21 mouse cellular contexts compared by ENCODE assay signal in genomic region chr6:98800040-98800439, GRCm38 (mm10).
DNase-seq lines count a peak whose midpoint lies in the region; ATAC-seq lines count a peak whose summit lies in the region.
"Had no signal": no experiment of that assay in that cellular context is flagged by ENCODE, and none has a peak within 500 bp of the region (broad histone marks: within the 10 kb centered on the region; RNA-seq: fewer than 3 reads in every experiment).

No protein-coding gene starts in this region.

- no peak overlapping the region for H3K4me2 ChIP-seq in kidney, embryonic 14.5 days (replicated peaks; ENCODE audit: low read depth, low read length)
- no peak overlapping the region for H3K4me2 ChIP-seq in embryonic facial prominence, embryonic 11.5 days (ENCODE audit: low read depth, low read length)
- H3K4me2 ChIP-seq: forebrain, embryonic 15.5 days had no signal

- no peak overlapping the region for H3K4me3 ChIP-seq in kidney, embryonic 14.5 days (ENCODE audit: low read length)
- no peak overlapping the region for H3K4me3 ChIP-seq in embryonic facial prominence, embryonic 11.5 days (ENCODE audit: low read depth, low read length)
- H3K4me3 ChIP-seq: forebrain, embryonic 15.5 days; heart, embryonic 10.5 days; left cerebral cortex, adult 2 months; midbrain, embryonic 10.5 days had no signal

- no peaks in the 10 kb centered on the region for H3K4me1 ChIP-seq in kidney, embryonic 14.5 days (ENCODE audit: control insufficient read depth, insufficient read depth, low read length)
- no peaks in the 10 kb centered on the region; the same call in 1 of the 2 replicates for H3K4me1 ChIP-seq in embryonic facial prominence, embryonic 11.5 days (ENCODE audit: control insufficient read depth, insufficient read depth, low read length)
- H3K4me1 ChIP-seq: midbrain, embryonic 10.5 days had no signal

- no peak overlapping the region for H3K27ac ChIP-seq in kidney, embryonic 14.5 days (ENCODE audit: low read depth, low read length)
- no peak overlapping the region for H3K27ac ChIP-seq in embryonic facial prominence, embryonic 11.5 days (replicated peaks; ENCODE audit: low read depth, low read length)
- H3K27ac ChIP-seq: forebrain, embryonic 15.5 days; heart, embryonic 10.5 days; hindbrain, postnatal 0 days; left cerebral cortex, adult 2 months; macrophage; midbrain, embryonic 10.5 days had no signal

- H3K9me3 ChIP-seq in kidney, embryonic 14.5 days (ENCODE audit: control insufficient read depth, low read length), result no peaks in the 10 kb centered on the region
- no peaks in the 10 kb centered on the region for H3K9me3 ChIP-seq in embryonic facial prominence, embryonic 11.5 days (replicated peaks; ENCODE audit: control insufficient read depth, low read length)
- H3K9me3 ChIP-seq: forebrain, embryonic 15.5 days; heart, embryonic 10.5 days; midbrain, embryonic 10.5 days had no signal

- H3K27me3 ChIP-seq in kidney, embryonic 14.5 days (ENCODE audit: control insufficient read depth, insufficient read depth, low read length), result no peaks in the 10 kb centered on the region
- H3K27me3 ChIP-seq in embryonic facial prominence, embryonic 11.5 days (ENCODE audit: control insufficient read depth, insufficient read depth, low read length), result no peaks in the 10 kb centered on the region
- H3K27me3 ChIP-seq: CH12.LX; forebrain, embryonic 15.5 days had no signal

- no peak for DNase-seq in kidney, postnatal 4 days
- DNase-seq in R1 (ENCODE audit: low read depth, low spot score), result peak; percentile 40
- DNase-seq in embryonic facial prominence, embryonic 11.5 days (ENCODE audit: low spot score), result peak; percentile 38
- DNase-seq in retina, postnatal 1 day, result peak; percentile 9
- no peak for DNase-seq in right cerebral cortex, postnatal 10 days (ENCODE audit: low spot score in 2 of 2)
- DNase-seq in cerebellum, adult 18-20 months, result no peak
- DNase-seq: adrenal gland, postnatal 14 days; B cell, adult 2 months; cerebellum, adult 9-11 months; gastrocnemius, postnatal 10 days; kidney, adult 11 months; left cerebral cortex, postnatal 4 days; thymus, postnatal 25 days had no signal

- 31% methylated on average over 8 of the region's 8 CpGs for WGBS in kidney, embryonic 14.5 days
- 31% methylated on average over 8 of the region's 8 CpGs for WGBS in embryonic facial prominence, embryonic 11.5 days

- H3K36me3 ChIP-seq in kidney, embryonic 14.5 days (ENCODE audit: control insufficient read depth, insufficient read depth, low read length), result no peaks in the 10 kb centered on the region
- H3K36me3 ChIP-seq in embryonic facial prominence, embryonic 11.5 days (replicated peaks; ENCODE audit: control insufficient read depth, insufficient read depth, low read depth, low read length), result no peaks in the 10 kb centered on the region
- H3K36me3 ChIP-seq: forebrain, embryonic 15.5 days; heart, embryonic 10.5 days; midbrain, embryonic 10.5 days had no signal

- no peak overlapping the region for H3K9ac ChIP-seq in kidney, embryonic 14.5 days (ENCODE audit: low read depth, low read length)
- no peak overlapping the region for H3K9ac ChIP-seq in embryonic facial prominence, embryonic 11.5 days (replicated peaks; ENCODE audit: low read length)
- H3K9ac ChIP-seq: forebrain, embryonic 15.5 days had no signal

- peak; percentile 71; the same call in 1 of the 2 replicates for ATAC-seq in kidney, embryonic 14.5 days (ENCODE audit: low FRiP score, low TSS enrichment)
- no peak for ATAC-seq in embryonic facial prominence, embryonic 11.5 days (replicated peaks; ENCODE audit: insufficient number of reproducible peaks, low FRiP score, low TSS enrichment, low read depth)
- ATAC-seq: forebrain, embryonic 15.5 days; hindbrain, postnatal 0 days had no signal

Comparison
In these comparisons a context has a peak if more than half of its experiments do, and no peak if none do; other contexts are left out.
1. DNase-seq: peak in R1 (single experiment), embryonic facial prominence, embryonic 11.5 days (single experiment) and retina, postnatal 1 day (single experiment); none in kidney, postnatal 4 days (0 of 2), right cerebral cortex, postnatal 10 days (0 of 2) and cerebellum, adult 18-20 months (0 of 2).